Mouse (Mus musculus) thymus, postnatal 4 days (tissue): ENCODE results near the gene Vill.
A peak's percentile ranks its signal among the peaks of the same experiment; 100 is the strongest.

Experiments used
- DNase-seq: peaks from one replicate; pipeline ENCODE4 v3.0.0; 2021

The Vill gene

DNA sequence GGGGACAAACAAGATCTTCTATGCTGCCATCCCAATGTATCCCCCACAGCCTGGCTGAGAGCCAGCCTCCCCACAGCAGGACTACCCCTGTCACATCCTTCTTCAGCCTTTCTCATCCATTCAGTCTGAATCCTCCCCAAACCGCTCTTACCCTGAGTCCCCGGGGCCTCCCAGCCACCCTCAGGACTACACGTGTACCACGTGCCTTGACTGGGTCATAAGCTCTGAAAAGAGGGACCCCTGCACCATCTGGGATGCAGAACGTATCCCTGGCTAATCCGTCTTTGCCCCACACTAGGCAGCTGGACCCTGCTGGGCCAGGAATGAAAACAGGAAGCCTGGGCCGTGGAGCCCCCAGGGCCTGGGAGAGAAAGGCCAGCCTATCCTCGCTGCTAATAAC is 29.5 kb downstream of the Vill start:
- DNase-seq = no peak

- DNase-seq = no peak
Observed at GRCm38 (mm10) chr9:119082656-119083430, 30.3 kb downstream of the Vill start.

- DNase-seq = no peak
Observed at GRCm38 (mm10) chr9:119083966-119084365, 31.4 kb downstream of the Vill start.

DNA sequence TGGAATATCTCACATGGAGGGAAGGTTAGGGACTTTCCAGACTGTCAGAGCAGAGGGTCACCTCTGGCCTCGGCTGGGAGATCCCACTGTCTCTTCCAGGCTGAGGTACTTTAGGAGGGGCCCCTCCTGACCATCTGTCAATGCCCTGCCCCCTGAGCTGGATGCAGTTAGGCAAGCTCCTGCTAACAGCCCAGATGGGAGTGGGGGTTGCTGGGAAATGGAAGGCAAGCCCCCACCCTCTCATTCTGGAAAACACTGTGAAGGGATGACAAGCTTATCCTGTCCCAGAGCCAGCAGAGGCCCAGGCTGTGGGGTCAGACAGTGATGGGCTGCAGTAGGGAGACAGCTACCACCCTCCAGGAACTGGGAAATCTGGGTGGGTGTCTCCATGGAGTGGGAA is 33.9 kb downstream of the Vill start:
- no peak for DNase-seq

DNA sequence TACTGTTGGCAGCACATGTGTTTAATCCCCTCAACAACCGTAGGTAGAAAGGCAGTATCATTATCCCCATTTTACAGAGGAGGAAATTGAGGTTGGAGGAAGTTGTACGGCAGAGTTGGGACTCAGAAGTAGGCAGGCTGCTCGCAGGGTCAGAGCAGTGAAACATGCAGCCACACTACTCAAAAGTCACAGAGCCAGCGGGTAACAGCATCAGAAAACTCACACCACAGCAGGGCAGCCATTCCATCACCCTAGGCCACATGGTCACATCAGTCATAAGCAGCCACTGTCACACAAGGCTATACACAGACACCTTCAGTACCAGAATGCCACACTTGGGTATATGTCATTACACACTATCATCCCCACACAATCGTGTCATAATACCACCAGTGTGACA is 34.7 kb downstream of the Vill start:
- no peak for DNase-seq

DNA sequence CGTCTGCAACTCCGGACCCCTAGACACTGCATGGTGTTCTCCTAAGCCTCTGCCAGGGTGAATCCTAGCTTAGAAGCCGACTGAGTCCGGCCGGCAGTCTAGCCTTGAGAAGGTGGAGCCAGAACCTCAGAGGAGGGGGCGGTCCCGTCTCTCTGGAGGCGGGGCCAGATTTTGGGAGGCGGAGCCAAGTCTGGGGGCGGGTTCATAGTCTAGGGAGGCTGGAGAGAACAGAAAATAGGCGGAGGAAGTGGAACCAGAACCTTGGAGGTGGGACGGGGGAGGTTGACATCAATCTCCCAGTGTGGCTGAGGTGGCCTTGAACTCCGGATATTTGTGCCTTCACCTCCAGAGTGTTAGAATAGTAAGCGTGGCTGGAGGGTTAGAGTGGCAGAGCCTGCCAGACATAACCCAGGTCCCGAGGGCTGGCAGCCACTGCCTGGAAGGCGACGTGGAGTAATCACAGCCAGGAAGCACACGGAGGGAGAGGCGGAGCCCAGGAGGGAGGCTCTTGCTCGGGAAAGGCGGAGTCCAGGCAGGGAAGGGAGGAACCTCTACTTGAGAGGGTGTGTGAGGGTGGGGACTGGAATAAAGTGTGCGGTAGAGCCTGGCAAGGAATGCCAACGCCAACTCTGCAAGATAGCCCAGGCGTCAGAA is 35.7 kb downstream of the Vill start:
- DNase-seq = peak; percentile 81

GRCm38 (mm10) chr9:119089437-119089836 is 36.9 kb downstream of the Vill start:
- no peak for DNase-seq

DNA sequence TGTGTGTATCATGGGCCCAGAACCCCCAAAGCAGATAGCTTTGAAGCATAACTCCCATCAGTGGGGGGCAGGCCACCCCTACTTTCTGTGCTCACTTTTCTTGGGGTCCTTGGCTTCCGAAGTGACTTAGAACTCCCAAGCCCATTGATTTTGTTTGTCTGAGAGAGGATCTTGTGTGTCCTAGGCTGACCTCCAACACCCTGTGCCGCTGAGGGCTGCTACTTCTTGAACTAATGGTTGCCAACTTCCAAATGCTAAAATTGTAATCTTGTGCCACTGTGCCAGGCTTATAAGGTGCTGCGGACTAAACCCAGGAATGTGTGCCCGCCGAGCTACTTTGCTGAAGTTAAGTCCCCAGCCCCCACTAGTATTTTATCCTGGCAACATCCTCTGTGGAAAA is 37.9 kb downstream of the Vill start:
- DNase-seq = no peak

DNA sequence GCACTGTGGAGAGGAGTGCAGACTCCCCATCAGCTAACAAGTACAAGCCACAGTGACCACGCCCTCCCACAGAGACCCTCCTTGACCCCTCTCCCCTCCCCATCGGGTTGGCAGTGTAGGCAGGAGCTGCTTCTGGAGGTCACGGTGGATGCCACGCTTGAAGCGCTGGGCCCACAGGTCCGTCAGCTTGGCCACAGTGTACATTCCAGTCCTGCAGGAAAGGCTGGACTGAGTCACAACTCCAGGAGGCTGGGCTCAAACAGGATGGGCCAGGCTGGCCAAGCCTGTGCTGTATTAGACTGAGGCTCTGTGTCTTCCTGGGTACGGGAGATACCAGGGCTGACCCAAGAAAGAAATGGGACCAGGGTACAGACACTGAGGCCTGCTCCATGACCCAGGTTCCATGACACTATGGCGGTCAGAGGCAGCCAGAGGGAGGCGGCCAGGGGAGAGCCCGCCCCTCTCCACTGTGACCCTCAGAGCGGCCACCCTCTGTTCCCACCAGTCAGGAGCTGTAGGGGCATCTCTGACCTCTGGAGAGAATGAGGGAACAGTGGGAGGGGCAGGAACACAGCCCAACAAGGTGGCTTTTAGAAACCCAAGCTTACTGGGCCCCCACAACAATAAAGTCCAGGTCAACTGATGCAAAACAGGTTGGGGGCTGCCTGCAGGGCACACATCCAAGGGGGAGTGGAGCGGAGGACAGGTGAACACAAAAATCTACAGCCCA is 39.2 kb downstream of the Vill start:
- DNase-seq = no peak

- DNase-seq = peak; percentile 53
Observed at GRCm38 (mm10) chr9:119092473-119093418, 40.2 kb downstream of the Vill start.

DNA sequence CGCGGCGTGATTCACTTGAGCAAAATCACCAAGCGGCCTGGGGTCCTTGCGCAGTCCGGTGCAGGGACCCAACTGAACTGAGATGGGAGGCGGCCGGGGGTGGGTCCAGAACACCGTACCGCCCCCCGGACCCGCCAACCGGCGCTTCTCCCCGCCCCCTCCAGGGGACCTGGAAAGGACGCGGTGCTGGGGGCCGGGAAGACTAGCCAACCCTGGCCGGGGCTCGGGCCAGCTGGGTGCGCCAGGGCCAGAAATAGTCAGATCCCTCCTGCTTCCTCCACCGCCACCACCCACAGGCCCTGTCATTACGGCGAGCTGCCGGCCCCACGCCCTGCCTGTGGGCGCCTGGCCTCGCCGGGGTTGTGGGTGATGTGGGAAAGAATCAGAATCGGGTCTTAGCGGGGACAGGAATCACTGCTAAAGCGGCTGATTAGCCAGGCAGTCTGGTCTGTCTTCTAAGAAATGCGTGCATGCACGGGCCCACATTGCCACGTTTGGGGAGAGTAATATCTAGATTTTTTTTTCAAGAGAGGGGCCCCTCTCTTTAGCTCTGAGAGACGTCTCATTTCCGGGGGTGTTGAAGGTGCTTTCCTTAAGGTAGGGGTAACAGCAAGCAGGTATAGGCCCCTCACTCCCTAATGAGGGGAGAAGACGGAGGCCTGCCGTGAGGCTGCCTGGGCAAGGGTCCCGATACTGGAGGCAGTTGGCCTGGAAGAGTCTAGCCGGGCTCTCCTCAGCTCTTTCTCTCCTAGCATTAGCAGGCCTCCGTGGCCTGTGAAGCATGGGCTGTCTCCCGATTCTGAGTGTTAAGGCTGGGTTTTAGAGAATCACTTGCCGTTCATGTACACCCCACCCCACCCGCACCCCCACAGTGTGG is 41.1 kb downstream of the Vill start, which contains the start of gene Plcd1:
Plcd1 (minus strand) TSS at position 84 of the 877 bp plus-strand sequence.
- DNase-seq = peak; percentile 40

- DNase-seq = no peak
Observed at GRCm38 (mm10) chr9:119094462-119095109, 42.0 kb downstream of the Vill start.

- DNase-seq = peak; percentile 71
Observed at GRCm38 (mm10) chr9:119100177-119100898, 47.8 kb downstream of the Vill start.

- peak; percentile 78 for DNase-seq
Observed at GRCm38 (mm10) chr9:119101992-119102782, 49.6 kb downstream of the Vill start, which contains the start of gene Dlec1. Dlec1 (plus strand) TSS chr9:119102478.

GRCm38 (mm10) chr9:119102783-119103113 is 50.2 kb downstream of the Vill start:
- DNase-seq = no peak

DNA sequence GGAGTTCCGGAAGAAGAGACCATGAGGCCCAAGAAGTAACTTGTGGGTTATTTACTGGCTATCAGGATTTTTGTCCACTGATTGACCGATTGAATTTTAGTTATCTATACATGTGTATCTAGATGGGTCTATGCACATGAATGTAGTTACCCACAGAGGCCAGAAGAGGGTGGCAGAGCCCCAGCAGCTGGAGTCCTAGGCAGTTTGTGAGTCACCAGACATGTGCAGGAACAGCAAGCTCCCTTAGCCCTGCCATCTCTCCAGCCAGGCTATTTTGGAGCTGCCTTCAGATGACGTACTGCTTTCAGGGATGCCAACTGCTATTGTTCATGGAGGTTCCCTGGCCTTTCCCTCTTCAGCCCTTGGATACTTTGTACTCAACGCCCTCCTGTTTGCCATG is 55.0 kb downstream of the Vill start:
- peak; percentile 51 for DNase-seq

GRCm38 (mm10) chr9:119109685-119110353 is 57.2 kb downstream of the Vill start:
- DNase-seq = no peak

DNA sequence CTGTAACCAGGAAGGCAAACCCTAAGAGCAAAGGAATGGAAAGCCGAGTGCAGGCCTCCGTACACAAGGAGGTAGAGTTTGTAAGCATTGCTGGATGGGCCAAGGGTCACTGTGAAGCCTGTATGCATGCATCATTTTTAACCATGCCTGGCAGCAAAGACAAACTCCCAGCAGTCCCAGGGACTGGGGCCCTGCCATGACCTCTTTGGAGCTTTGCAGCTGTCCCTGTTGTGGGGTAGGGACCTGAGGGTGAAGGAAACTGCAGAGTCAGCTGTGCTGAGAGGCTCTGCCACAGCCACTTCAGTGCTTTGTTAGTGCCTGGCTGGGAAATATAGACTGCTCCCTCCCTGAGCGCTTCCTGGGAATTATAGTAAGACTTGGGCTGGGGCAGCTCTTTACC is 58.1 kb downstream of the Vill start:
- DNase-seq = peak; percentile 18

GRCm38 (mm10) chr9:119114911-119115310 is 62.3 kb downstream of the Vill start:
- no peak for DNase-seq
